Mouse (Mus musculus) cerebellum, postnatal 10 days (tissue): Measurements from ENCODE around the gene Gm3776.
"Not testable (repeated sequence)": the region's sequence is repeated elsewhere in the genome, so short reads cannot be mapped to it uniquely, and the experiment has no call there.

Experiments used
- DNase-seq, 2 experiments: peaks; one replicate each; pipeline ENCODE4 v3.0.0; 2021; ENCODE audit warnings: mixed read lengths in 2 of 2

The Gm3776 gene

DNA sequence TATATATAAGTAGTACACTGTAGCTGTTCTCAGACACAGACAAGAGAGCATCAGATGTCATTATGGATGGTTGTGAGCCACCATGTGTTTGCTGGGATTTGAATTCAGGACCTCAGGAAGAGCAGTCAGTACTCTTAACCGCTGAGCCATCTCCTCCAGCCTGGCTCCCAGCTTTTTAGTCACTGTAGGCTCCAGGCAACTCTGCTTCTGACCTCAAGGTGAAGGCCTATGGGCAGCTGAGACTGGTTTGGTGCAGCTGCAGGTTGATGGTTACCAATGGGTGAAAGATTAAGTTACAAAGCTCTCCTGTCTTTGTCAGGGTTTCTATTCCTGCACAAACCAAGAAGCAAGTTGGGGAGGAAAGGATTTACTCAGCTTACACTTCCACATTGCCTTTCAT is 36.8 kb downstream of the Gm3776 start:
- not testable (repeated sequence) for DNase-seq

- DNase-seq = not testable (repeated sequence)
Measured at GRCm38 (mm10) chr9:78294781-78295180, 37.9 kb downstream of the Gm3776 start.

DNA sequence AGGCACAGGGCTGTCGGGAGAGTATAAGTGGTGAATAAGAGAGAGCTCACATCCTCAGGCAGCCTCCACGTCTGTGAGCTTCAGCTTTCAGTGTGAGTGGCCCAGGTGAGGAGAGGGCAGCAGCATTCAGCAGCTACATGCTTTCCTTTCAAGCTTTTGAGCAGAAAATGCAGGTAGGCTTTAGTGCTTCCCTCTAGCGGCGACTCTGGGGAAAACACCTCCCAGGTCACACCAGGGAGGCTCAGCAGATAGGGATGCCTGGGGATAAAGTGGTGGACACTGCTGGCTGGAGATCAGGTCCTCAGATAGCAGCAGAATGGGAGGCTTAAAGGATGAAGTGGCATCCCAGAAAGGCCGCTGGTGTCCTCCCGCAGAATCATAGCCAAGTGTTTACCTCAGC is 39.2 kb downstream of the Gm3776 start:
- DNase-seq = peak; percentile 55 to 66

DNA sequence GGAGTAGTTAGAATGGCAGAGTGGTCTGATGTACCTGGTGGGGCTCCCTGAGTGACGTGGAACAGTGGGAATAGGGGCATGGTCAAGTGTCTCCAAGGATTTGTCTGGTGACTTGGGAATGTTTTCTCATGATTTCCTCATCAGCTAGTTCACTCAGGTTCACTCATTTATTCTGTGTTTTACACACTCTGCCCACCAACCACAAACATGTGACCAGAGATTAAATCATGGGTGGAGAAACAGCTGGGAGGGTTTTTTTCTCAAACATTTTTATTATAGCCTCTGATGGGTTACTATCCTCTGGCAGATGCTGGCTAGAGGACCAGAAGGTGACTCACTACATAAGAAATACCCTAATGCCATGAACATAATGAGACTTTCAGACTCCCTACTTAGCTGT is 41.3 kb downstream of the Gm3776 start:
- no peak for DNase-seq

- DNase-seq = peak; percentile 7 to 28
Measured at GRCm38 (mm10) chr9:78299143-78299542, 42.2 kb downstream of the Gm3776 start.

DNA sequence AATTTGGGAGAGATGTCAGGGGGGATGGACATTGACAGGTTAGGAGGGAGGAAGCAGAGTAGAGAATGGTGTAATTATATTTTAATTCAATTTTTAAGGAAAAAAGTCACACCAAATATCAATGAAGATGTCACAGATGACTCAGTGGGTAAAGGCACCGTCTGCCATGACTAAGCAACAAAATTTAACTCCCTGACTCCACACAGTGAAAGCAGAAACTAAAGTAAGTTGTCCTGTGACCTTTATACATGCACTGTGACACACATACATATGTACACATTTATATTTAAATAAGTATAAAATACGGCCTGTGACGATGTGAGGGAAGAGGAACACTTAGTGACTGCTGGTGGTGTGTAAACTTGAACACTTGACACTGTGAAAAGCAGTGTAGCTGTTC is 51.2 kb downstream of the Gm3776 start:
- DNase-seq = not testable (repeated sequence)

DNA sequence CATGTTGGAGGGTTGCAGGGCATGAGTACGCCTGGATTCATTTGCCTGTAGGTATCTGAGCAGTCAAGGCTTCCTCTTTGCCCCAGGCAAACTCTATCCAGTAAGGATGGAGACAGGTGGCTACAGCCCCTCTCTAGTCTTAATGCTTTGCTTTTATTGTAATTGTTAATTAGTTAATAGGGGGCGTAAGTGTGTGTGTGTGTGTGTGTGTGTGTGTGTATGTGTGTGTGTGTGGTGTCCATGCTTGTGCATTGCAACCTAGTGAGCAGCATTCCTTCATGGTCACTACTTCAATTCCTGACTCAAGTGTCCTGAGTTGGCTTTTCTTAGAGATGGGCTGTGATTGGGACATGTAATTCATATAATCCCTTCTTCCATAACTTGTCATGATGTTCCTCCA is 57.8 kb downstream of the Gm3776 start, which contains the start of gene Omt2a:
Gene Omt2a (minus strand): TSS at position 101 of the 400 bp plus-strand sequence.
- DNase-seq = no peak
